Mouse (Mus musculus) left cerebral cortex, adult 2 months (tissue): Measurements from ENCODE around the gene Kcnj15. TPM values are rescaled to one million over a fixed set of nuclear protein-coding genes. Genes with fewer than 3 reads are reported as not detected.

Experiments
- DNase-seq, 2 experiments: peaks; one replicate each; pipeline ENCODE4 v3.0.0; 2021 to 2022; ENCODE audit warnings: low spot score in 2 of 2, mixed read lengths in 1 of 2; ENCODE audit errors: extremely low spot score in 1 of 2
- H3K27ac ChIP-seq: fragments of 200-600 bp; 2 replicates; pipeline ENCODE4 v1.8.1; 2022
- H3K4me3 ChIP-seq: fragments of 200-600 bp; 2 replicates; pipeline ENCODE4 v1.8.1; 2022
- CTCF ChIP-seq: fragments of 200-600 bp; IDR thresholded peaks from 2 replicates; pipeline ENCODE4 v1.8.1; 2022; ENCODE audit warnings: antibody characterized with exemption, mild to moderate bottlenecking, moderate library complexity
- intact Hi-C: fragments of 180-260 bp; cut with DNase I; formaldehyde crosslinking; loops from one replicate; pipeline ENCODE4 v1.15.1; 2025
- total RNA-seq, 2 experiments: library from RNA; stranded (reverse); gene quantifications; 2 replicates each; pipeline ENCODE4 v1.2.3; 2021

Kcnj15 gene
- total RNA-seq, 2 experiments from 2014 or later: not detected

GRCm38 (mm10) chr16:95332159-95332558, 74.8 kb downstream of the Kcnj15 start:
- no peak for DNase-seq
- intact Hi-C loops: no loop called here
- Histone ChIP-seq H3K4me3 (no peak overlapping the region), H3K27ac (no peak overlapping the region)
- TF ChIP-seq CTCF: no peak

- intact Hi-C loops: loop anchor here (1.0 to 10.0 kb wide), 4 partner anchors 145 to 866 kb away; no protein-coding TSS in a partner anchor
Observed at GRCm38 (mm10) chr16:95340885-95341791, 83.8 kb downstream of the Kcnj15 start.

GRCm38 (mm10) chr16:95342030-95342429, 84.7 kb downstream of the Kcnj15 start:
- TF ChIP-seq CTCF: no peak
- no peak for DNase-seq
- Histone ChIP-seq H3K4me3 (no peak overlapping the region), H3K27ac (no peak overlapping the region)
- intact Hi-C loops: loop anchor here (5.0 to 10.0 kb wide), 3 partner anchors 340 to 867 kb away; no protein-coding TSS in a partner anchor

More at GRCm38 (mm10) chr16:95340885-95341791, 83.8 kb downstream of the Kcnj15 start:
- Histone ChIP-seq H3K27ac (no peak overlapping the region), H3K4me3 (no peak overlapping the region)
- DNase-seq: peak; percentile 78 to 87
- TF ChIP-seq CTCF: peak; percentile 82

- intact Hi-C loops: loop anchor here (2.0 to 10.0 kb wide), 4 partner anchors 343 to 870 kb away; no protein-coding TSS in a partner anchor
- no peak overlapping the region for H3K4me3 ChIP-seq
- H3K27ac ChIP-seq: no peak overlapping the region
- DNase-seq: no peak
- no peak for TF ChIP-seq CTCF
Observed at GRCm38 (mm10) chr16:95344961-95345360, 87.6 kb downstream of the Kcnj15 start.

GRCm38 (mm10) chr16:95345882-95346281, 88.5 kb downstream of the Kcnj15 start:
- peak; percentile 70 to 72 for DNase-seq
- intact Hi-C loops: loop anchor here (2.0 to 10.0 kb wide), 3 partner anchors 531 to 871 kb away; no protein-coding TSS in a partner anchor
- no peak overlapping the region for H3K4me3 ChIP-seq
- no peak overlapping the region for H3K27ac ChIP-seq
- peak; percentile 80 for TF ChIP-seq CTCF

GRCm38 (mm10) chr16:95347202-95347601, 89.8 kb downstream of the Kcnj15 start:
- intact Hi-C loops: loop anchor here (10.0 kb wide), 2 partner anchors 532 to 872 kb away; no protein-coding TSS in a partner anchor
- H3K4me3 ChIP-seq: no peak overlapping the region
- no peak for TF ChIP-seq CTCF
- H3K27ac ChIP-seq: no peak overlapping the region
- DNase-seq: no peak

- Histone ChIP-seq H3K27ac (no peak overlapping the region), H3K4me3 (no peak overlapping the region)
- TF ChIP-seq CTCF: no peak
- DNase-seq: no peak
- intact Hi-C loops: loop anchor here (10.0 kb wide), 2 partner anchors 534 to 874 kb away; no protein-coding TSS in a partner anchor
Observed at GRCm38 (mm10) chr16:95348555-95348954, 91.2 kb downstream of the Kcnj15 start.

GRCm38 (mm10) chr16:95349344-95349743, 92.0 kb downstream of the Kcnj15 start:
- intact Hi-C loops: loop anchor here (10.0 kb wide), 2 partner anchors 535 to 875 kb away; no protein-coding TSS in a partner anchor
- Histone ChIP-seq H3K27ac (no peak overlapping the region), H3K4me3 (no peak overlapping the region)
- no peak for TF ChIP-seq CTCF
- no peak for DNase-seq

GRCm38 (mm10) chr16:95349745-95350144, 92.4 kb downstream of the Kcnj15 start:
- H3K4me3 ChIP-seq: no peak overlapping the region

More at GRCm38 (mm10) chr16:95349745-95350144, 92.4 kb downstream of the Kcnj15 start:
- intact Hi-C loops: loop anchor here (1.0 to 10.0 kb wide), 4 partner anchors 535 to 875 kb away; no protein-coding TSS in a partner anchor
- no peak overlapping the region for H3K27ac ChIP-seq
- no peak for DNase-seq
- no peak for TF ChIP-seq CTCF
